Mouse (Mus musculus) cerebellum, adult 2 months (tissue): ENCODE measurements around the gene Zzz3.

Source experiments
- CTCF ChIP-seq: fragments of 200-500 bp; IDR thresholded peaks from 2 replicates; pipeline ENCODE4 v1.5.1; 2011; ENCODE audit warnings: low read depth, mild to moderate bottlenecking, control low read depth, low read length, moderate library complexity, borderline replicate concordance; ENCODE audit not compliant: insufficient read depth
- POLR2A ChIP-seq: fragments of 200-500 bp; IDR thresholded peaks from 2 replicates; pipeline ENCODE4 v1.6.1; 2011; ENCODE audit warnings: low read length, control low read depth, borderline replicate concordance; ENCODE audit not compliant: insufficient read depth

DNA sequence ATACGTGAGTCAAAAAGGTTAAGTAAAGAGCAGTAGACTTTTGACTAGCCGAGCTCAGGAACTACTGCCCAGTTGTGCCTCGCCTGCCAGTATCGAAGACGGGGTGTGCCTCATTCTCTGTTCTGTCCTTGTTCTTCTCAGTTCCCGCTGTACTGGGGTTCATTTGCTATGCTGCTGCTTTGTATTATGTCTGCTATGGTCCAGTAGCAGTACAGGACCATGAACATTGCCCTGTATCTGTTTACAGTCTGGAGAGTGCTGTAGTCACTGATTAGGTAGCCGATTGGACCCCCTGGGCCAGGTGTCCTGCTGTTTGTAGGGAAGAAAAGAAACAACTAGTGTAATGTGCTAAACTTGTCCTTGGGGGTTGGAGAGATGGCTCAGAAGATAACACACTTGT, 42.8 kb downstream of the Zzz3 start:
- TF ChIP-seq CTCF, result no peak
- TF ChIP-seq POLR2A, result no peak
